Mouse (Mus musculus) stomach, postnatal 0 days (tissue): ENCODE results near the gene Txndc17. TPM values are rescaled to one million over a fixed set of nuclear protein-coding genes. Genes with fewer than 3 reads are reported as not detected.
"Not testable (repeated sequence)": the region's sequence is repeated elsewhere in the genome, so short reads cannot be mapped to it uniquely, and the experiment has no call there.

Experiments used
- ATAC-seq: fragments of 200-750 bp; cut with Nextera tagmentation; 2 replicates; pipeline ENCODE4 v1.8.0; 2017; ENCODE audit not compliant: low FRiP score, low TSS enrichment
- DNase-seq: peaks from one replicate; pipeline ENCODE4 v3.0.0-alpha.2; 2016; ENCODE audit warnings: low spot score
- H3K27ac ChIP-seq: fragments of 300-500 bp; sonication (generic); replicated peaks from 2 replicates; pipeline ENCODE4 v1.5.1; 2014; ENCODE audit warnings: mild to moderate bottlenecking, control low read depth
- H3K27me3 ChIP-seq: fragments of 300-500 bp; sonication (generic); 2 replicates; pipeline ENCODE4 v1.6.1; 2014; ENCODE audit warnings: low read length; ENCODE audit not compliant: control insufficient read depth, insufficient read depth
- H3K36me3 ChIP-seq: fragments of 300-500 bp; sonication (generic); 2 replicates; pipeline ENCODE4 v1.6.1; 2014; ENCODE audit warnings: low read length, mixed read lengths; ENCODE audit not compliant: control insufficient read depth, insufficient read depth
- H3K4me1 ChIP-seq: fragments of 300-500 bp; sonication (generic); replicated peaks from 2 replicates; pipeline ENCODE4 v1.6.1; 2014; ENCODE audit warnings: antibody characterized with exemption; ENCODE audit not compliant: control insufficient read depth, insufficient read depth
- H3K4me2 ChIP-seq: fragments of 300-500 bp; sonication (generic); replicated peaks from 2 replicates; pipeline ENCODE4 v1.6.1; 2014; ENCODE audit warnings: low read depth, mild to moderate bottlenecking, control low read depth, moderate library complexity
- H3K4me3 ChIP-seq: fragments of 300-500 bp; sonication (generic); 2 replicates; pipeline ENCODE4 v1.5.1; 2014; ENCODE audit warnings: low read depth, low read length, control low read depth
- H3K9ac ChIP-seq: fragments of 300-500 bp; sonication (generic); 2 replicates; pipeline ENCODE4 v1.6.1; 2014; ENCODE audit warnings: mild to moderate bottlenecking, low read length, control low read depth, mixed read lengths
- H3K9me3 ChIP-seq: fragments of 300-500 bp; sonication (generic); 2 replicates; pipeline ENCODE4 v1.6.1; 2016; ENCODE audit warnings: low read length; ENCODE audit not compliant: control insufficient read depth
- CTCF ChIP-seq: IDR thresholded peaks from 2 replicates; pipeline ENCODE4 v1.5.1; 2016; ENCODE audit warnings: antibody characterized with exemption, low read depth, mild to moderate bottlenecking, moderate library complexity
- EP300 ChIP-seq: optimal IDR thresholded peaks from 2 replicates; pipeline ENCODE3; 2016; ENCODE audit warnings: antibody characterized with exemption
- WGBS: fragments of 180-500 bp; shearing (Covaris S2); extraction: QIAGEN DNeasy Blood & Tissue Kit; methylation state at CpG from one replicate; pipeline ENCODE4 v1.1.7; 2014; 5-methylcytosine and 5-hydroxymethylcytosine counted together
- polyA plus RNA-seq: library from polyadenylated mRNA; unstranded; fragments of >200 nt; fragmentation: Nextera tagmentation; extraction: Ambion mirVana; gene quantifications from 2 replicates; pipeline ENCODE4 v1.2.1, GENCODE M21; 2015

Txndc17 gene
- polyA plus RNA-seq: 271 TPM in 2 replicates

DNA sequence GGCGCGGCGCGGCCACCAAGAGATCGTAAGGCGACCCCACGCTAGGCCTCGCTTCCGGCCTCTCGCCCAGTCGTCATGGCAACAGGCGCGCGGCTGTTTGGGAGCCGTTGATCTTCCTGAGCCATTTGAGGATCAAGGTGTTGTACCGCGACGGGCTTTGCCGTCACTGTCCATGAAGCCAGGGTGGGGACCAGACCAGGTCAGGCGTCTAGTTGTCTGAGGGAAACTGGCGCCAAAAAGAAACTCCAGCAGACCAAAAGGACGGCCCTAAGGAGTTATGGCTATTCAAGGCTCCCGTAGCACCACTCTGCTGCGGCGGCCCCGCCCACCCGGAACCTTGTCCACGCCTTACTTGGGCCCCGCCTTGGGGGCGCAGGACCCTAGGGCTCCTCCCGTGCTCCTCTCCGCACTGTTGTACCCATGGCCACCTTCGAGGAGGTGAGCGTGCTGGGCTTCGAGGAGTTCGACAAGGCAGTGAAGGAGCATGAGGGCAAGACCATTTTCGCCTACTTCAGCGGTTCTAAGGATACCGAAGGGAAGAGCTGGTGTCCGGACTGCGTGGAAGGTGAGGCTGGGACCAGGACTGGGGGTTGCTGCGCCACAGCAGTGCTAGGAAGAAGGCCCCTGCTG is at the start of gene Txndc17, which contains the start of gene 4933427D14Rik:
Gene Txndc17, plus strand, starts transcription at position 344 of the 630 bp plus-strand sequence.
Gene 4933427D14Rik, minus strand, starts transcription at position 256 of the 630 bp plus-strand sequence.
- H3K27me3 ChIP-seq: no peaks in the 10 kb centered on the region
- TF ChIP-seq CTCF (no peak), EP300 (peak; percentile 1)
- peak; percentile 94 for ATAC-seq
- peak within 1 kb of the TSS; percentile 90 for H3K4me3 ChIP-seq
- no peaks in the 10 kb centered on the region for H3K9me3 ChIP-seq
- H3K4me2 ChIP-seq: peak within 1 kb of the TSS; percentile 96
- peak within 1 kb of the TSS; percentile 50 for H3K27ac ChIP-seq
- peak within 1 kb of the TSS; percentile 75 for H3K9ac ChIP-seq
- peaks cover 2% of the 10 kb centered on the region; the same call in 1 of the 2 replicates for H3K36me3 ChIP-seq
- DNase-seq: peak; percentile 88
- 0 out of 2 replicates have a peak, but pooled peaks cover 2% of the 10 kb centered on the region for H3K4me1 ChIP-seq
- under 1% methylated on average over 42 of the region's 42 CpGs for WGBS

DNA sequence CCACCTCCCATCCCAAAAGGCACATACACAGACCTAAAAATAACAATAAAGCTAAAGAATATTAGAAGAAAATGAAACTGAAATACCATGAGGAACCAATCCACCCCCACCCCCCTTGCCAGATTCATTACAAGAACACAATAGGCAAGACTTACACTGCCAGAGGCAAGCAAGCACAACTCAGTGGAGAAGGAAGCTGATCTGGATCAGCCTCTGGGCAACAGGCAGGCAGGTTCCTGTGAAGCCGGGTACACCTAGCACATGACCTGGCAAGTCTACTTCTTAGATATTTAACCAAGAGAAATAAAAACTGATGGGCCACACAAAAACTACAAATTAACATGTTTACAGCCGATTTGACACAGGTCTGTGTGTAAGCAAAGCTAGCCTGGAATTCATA is 44.1 kb upstream of the Txndc17 start:
- peaks cover 4% of the 10 kb centered on the region for H3K36me3 ChIP-seq
- no peak overlapping the region for H3K4me2 ChIP-seq
- H3K9ac ChIP-seq: no peak overlapping the region
- H3K27ac ChIP-seq: no peak overlapping the region
- WGBS: 83% methylated on average over 2 of the region's 2 CpGs
- H3K27me3 ChIP-seq: no peaks in the 10 kb centered on the region
- no peaks in the 10 kb centered on the region for H3K4me1 ChIP-seq
- TF ChIP-seq EP300: no peak
- TF ChIP-seq CTCF: no peak
- no peaks in the 10 kb centered on the region for H3K9me3 ChIP-seq
- no peak overlapping the region for H3K4me3 ChIP-seq
- no peak for DNase-seq
- no peak for ATAC-seq

DNA sequence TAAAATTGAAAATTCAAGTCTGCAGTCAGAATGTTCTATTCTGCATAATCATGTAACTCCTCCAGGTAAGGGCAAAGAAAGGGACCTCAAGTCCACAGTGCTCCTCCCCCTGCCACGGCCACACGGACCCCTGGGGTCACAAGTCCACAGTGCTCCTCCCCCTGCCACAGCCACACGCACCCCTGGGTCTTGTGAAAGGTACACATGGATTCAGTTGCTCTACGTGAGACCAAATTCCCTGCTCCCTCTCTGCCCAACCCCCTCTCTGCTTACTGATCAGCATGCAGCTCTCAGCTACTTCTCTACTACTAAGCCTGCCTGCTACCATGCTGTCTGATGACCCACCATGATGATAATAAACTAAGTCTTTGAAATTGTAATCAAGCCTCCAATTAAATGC is 37.5 kb upstream of the Txndc17 start:
- no peak overlapping the region for H3K4me3 ChIP-seq
- no peak overlapping the region for H3K27ac ChIP-seq
- WGBS: 68% methylated on average over 4 of the region's 4 CpGs
- ATAC-seq: no peak
- peaks cover 5% of the 10 kb centered on the region for H3K36me3 ChIP-seq
- H3K9ac ChIP-seq: no peak overlapping the region
- H3K27me3 ChIP-seq: no peaks in the 10 kb centered on the region
- H3K4me2 ChIP-seq: no peak overlapping the region
- no peak for DNase-seq
- no peaks in the 10 kb centered on the region for H3K9me3 ChIP-seq
- TF ChIP-seq CTCF (no peak), EP300 (no peak)
- no peaks in the 10 kb centered on the region for H3K4me1 ChIP-seq

DNA sequence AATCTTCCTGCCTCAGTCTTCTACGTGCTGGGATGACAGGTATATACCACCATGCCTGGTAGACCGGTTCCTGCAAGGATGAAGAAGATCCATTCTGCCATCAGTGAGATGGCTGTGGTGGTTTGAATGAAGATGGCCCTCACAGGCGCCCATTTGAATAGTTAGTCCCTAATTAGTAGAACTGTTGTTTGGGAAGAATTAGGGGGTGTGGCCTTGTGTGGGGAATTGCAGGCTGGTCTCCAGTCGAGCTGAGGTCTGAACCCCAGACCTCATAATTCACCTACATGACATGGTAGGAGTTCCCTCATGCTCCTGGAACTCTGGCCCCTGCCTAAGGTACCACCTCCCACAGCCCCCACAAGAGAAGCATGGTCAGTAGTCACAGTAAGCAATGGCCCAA is 35.4 kb upstream of the Txndc17 start:
- H3K4me1 ChIP-seq, DNase-seq, ATAC-seq, H3K9ac ChIP-seq, H3K9me3 ChIP-seq, H3K27ac ChIP-seq, H3K4me3 ChIP-seq, H3K4me2 ChIP-seq, H3K27me3 ChIP-seq: not testable (repeated sequence)
- 84% methylated on average over 4 of the region's 4 CpGs for WGBS
- H3K36me3 ChIP-seq: peaks cover 12% of the 10 kb centered on the region; the same call in 1 of the 2 replicates

DNA sequence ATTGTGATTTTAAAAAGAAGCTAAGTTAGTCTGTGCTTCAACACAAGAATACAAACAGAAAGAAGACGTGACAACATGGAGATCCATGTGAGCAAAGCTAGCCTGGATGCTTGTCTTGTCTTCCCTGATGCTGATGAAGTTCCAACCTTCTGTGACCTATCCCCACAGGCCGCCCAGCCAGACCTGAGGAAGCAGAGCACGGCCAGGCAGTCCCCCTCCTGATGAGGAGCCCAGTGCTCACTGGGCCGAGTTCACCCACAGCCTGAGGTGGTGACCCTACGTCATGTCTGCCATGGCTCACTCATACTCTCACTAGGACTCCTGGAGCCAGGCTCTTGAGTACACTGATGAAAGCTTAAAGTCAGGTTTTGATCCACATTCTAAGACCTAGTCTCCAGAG is 33.8 kb upstream of the Txndc17 start:
- Histone ChIP-seq H3K27ac (no peak overlapping the region), H3K4me2 (no peak overlapping the region), H3K4me3 (no peak overlapping the region), H3K9ac (no peak overlapping the region), H3K4me1 (no peaks in the 10 kb centered on the region), H3K9me3 (no peaks in the 10 kb centered on the region), H3K36me3 (peaks cover 18% of the 10 kb centered on the region), H3K27me3 (no peaks in the 10 kb centered on the region)
- 87% methylated on average over 5 of the region's 5 CpGs for WGBS
- DNase-seq: no peak
- no peak for ATAC-seq
- TF ChIP-seq CTCF (no peak), EP300 (no peak)

DNA sequence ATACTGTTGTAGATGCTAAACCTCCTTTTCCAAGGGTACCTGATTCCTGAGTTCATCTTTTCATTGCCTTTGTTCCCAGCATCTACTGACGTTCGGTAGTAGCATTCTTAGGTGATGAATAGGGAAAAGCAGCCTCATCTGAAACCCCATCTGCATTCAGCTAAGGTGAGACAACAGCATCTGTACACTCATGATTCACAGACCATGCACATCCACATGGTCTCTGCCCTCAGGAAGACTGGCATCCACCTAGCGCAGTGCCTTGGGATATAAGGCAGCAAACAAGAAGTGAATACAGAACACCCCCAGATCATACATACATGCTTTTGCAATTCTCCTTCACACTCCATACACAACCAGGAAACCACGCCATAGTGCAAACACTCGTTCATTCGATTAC is 32.6 kb upstream of the Txndc17 start:
- H3K36me3 ChIP-seq: peaks cover 17% of the 10 kb centered on the region
- H3K27me3 ChIP-seq: no peaks in the 10 kb centered on the region
- WGBS: 91% methylated on average over 6 of the region's 6 CpGs
- no peak overlapping the region for H3K9ac ChIP-seq
- no peaks in the 10 kb centered on the region for H3K9me3 ChIP-seq
- no peak overlapping the region for H3K27ac ChIP-seq
- TF ChIP-seq EP300 (no peak), CTCF (no peak)
- H3K4me1 ChIP-seq: no peaks in the 10 kb centered on the region
- DNase-seq (no peak), ATAC-seq (no peak)
- H3K4me2 ChIP-seq: no peak overlapping the region
- no peak overlapping the region for H3K4me3 ChIP-seq
